Mouse (Mus musculus) brain, embryonic 14.5 days (tissue): ENCODE measurements around the gene Dse.

ENCODE experiments used
- CTCF ChIP-seq: fragments of 200-500 bp; IDR thresholded peaks from 2 replicates; pipeline ENCODE4 v1.5.1; 2012; ENCODE audit warnings: inconsistent platforms, mild to moderate bottlenecking, moderate library complexity, borderline replicate concordance; ENCODE audit not compliant: insufficient read depth, insufficient read length; ENCODE audit errors: extremely low read depth
- POLR2A ChIP-seq: fragments of 200-500 bp; IDR thresholded peaks from 2 replicates; pipeline ENCODE4 v1.6.1; 2012; ENCODE audit warnings: mild to moderate bottlenecking, inconsistent platforms, borderline replicate concordance; ENCODE audit not compliant: poor library complexity, insufficient read depth, insufficient read length, severe bottlenecking; ENCODE audit errors: extremely low read depth

DNA sequence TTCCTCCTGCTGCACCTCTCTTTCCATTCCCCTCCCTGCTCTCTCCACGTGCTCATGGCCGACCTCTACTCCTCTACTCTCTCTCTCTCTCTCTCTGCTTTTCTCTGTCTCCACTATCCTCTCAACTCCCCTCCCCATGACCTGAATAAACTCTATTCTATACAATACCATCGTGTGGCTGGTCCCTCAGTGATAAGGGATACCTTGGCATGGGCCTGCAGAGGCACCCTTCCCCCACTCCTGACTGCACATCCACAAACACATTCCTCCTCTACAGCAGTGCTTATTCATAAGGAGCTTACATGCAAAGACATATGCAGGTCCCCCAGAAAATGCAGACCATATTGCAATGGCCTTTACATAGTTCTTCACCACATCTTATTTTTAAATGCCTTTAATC, 16.1 kb upstream of the Dse start:
- no peak for TF ChIP-seq POLR2A
- TF ChIP-seq CTCF: no peak
